Mouse (Mus musculus) hindbrain, embryonic 12.5 days (tissue): ENCODE measurements around the gene Rab3il1. TPM values are rescaled to one million over a fixed set of nuclear protein-coding genes. Genes with fewer than 3 reads are reported as not detected.

Experiments used
- ATAC-seq: fragments of 200-750 bp; cut with Nextera tagmentation; 2 replicates; pipeline ENCODE4 v1.8.0; 2017; ENCODE audit warnings: moderate TSS enrichment; ENCODE audit not compliant: low FRiP score
- H3K27ac ChIP-seq: fragments of 300-500 bp; sonication (generic); 2 replicates; pipeline ENCODE4 v1.5.1; 2016; ENCODE audit warnings: mild to moderate bottlenecking
- H3K27me3 ChIP-seq: fragments of 300-500 bp; sonication (generic); 2 replicates; pipeline ENCODE4 v1.6.1; 2016; ENCODE audit warnings: mild to moderate bottlenecking
- H3K36me3 ChIP-seq: fragments of 300-500 bp; sonication (generic); 2 replicates; pipeline ENCODE4 v1.6.1; 2016; ENCODE audit warnings: mild to moderate bottlenecking
- H3K4me1 ChIP-seq: fragments of 300-500 bp; sonication (generic); 2 replicates; pipeline ENCODE4 v1.6.1; 2016
- H3K4me2 ChIP-seq: fragments of 300-500 bp; sonication (generic); replicated peaks from 2 replicates; pipeline ENCODE4 v1.6.1; 2016; ENCODE audit warnings: mild to moderate bottlenecking
- H3K4me3 ChIP-seq: fragments of 300-500 bp; sonication (generic); 2 replicates; pipeline ENCODE4 v1.5.1; 2016; ENCODE audit warnings: mild to moderate bottlenecking
- H3K9ac ChIP-seq: fragments of 300-500 bp; sonication (generic); 2 replicates; pipeline ENCODE4 v1.6.1; 2016; ENCODE audit warnings: mild to moderate bottlenecking, moderate library complexity
- H3K9me3 ChIP-seq: fragments of 300-500 bp; sonication (generic); replicated peaks from 2 replicates; pipeline ENCODE4 v1.6.1; 2016; ENCODE audit warnings: mild to moderate bottlenecking
- WGBS: fragments of 180-500 bp; shearing (Covaris S2); methylation state at CpG from one replicate; pipeline ENCODE4 v1.1.7; 2016; 5-methylcytosine and 5-hydroxymethylcytosine counted together
- polyA plus RNA-seq: library from polyadenylated mRNA; unstranded; fragments of >200 nt; fragmentation: Nextera tagmentation; extraction: Ambion mirVana; gene quantifications from 2 replicates; pipeline ENCODE4 v1.2.1, GENCODE M21; 2016

The Rab3il1 gene
- polyA plus RNA-seq, 1 experiment from 2014 or later: 35.4 TPM

- ATAC-seq: no peak
- Histone ChIP-seq H3K27ac (no peak overlapping the region), H3K4me1 (peaks cover 7% of the 10 kb centered on the region), H3K9me3 (no peaks in the 10 kb centered on the region), H3K4me3 (no peak overlapping the region), H3K9ac (no peak overlapping the region), H3K36me3 (peaks cover 63% of the 10 kb centered on the region), H3K27me3 (no peaks in the 10 kb centered on the region), H3K4me2 (no peak overlapping the region)
- 90% methylated on average over 2 of the region's 2 CpGs for WGBS
Measured at GRCm38 (mm10) chr19:10061624-10062023, 60.2 kb downstream of the Rab3il1 start.

GRCm38 (mm10) chr19:10062292-10062691 lies 60.8 kb downstream of the Rab3il1 start:
- H3K27ac ChIP-seq: no peak overlapping the region
- no peak overlapping the region for H3K4me2 ChIP-seq
- no peak overlapping the region for H3K9ac ChIP-seq
- H3K4me1 ChIP-seq: peaks cover 7% of the 10 kb centered on the region
- no peaks in the 10 kb centered on the region for H3K9me3 ChIP-seq
- 93% methylated on average over 8 of the region's 8 CpGs for WGBS
- ATAC-seq: no peak
- H3K36me3 ChIP-seq: peaks cover 66% of the 10 kb centered on the region
- no peak overlapping the region for H3K4me3 ChIP-seq
- H3K27me3 ChIP-seq: no peaks in the 10 kb centered on the region

- no peak for ATAC-seq
- H3K36me3 ChIP-seq: peaks cover 72% of the 10 kb centered on the region
Measured at GRCm38 (mm10) chr19:10062862-10063261, 61.4 kb downstream of the Rab3il1 start.

GRCm38 (mm10) chr19:10064173-10065012 lies 62.9 kb downstream of the Rab3il1 start:
- 90% methylated on average over 9 of the region's 10 CpGs for WGBS
- Histone ChIP-seq H3K9ac (no peak overlapping the region), H3K27me3 (no peaks in the 10 kb centered on the region), H3K4me2 (no peak overlapping the region), H3K36me3 (peaks cover 87% of the 10 kb centered on the region), H3K27ac (no peak overlapping the region), H3K4me1 (peaks cover 7% of the 10 kb centered on the region), H3K4me3 (no peak overlapping the region), H3K9me3 (no peaks in the 10 kb centered on the region)
- no peak for ATAC-seq

More at GRCm38 (mm10) chr19:10062862-10063261, 61.4 kb downstream of the Rab3il1 start:
- Histone ChIP-seq H3K27me3 (no peaks in the 10 kb centered on the region), H3K4me3 (no peak overlapping the region), H3K27ac (no peak overlapping the region), H3K4me2 (no peak overlapping the region), H3K9me3 (no peaks in the 10 kb centered on the region), H3K4me1 (peaks cover 7% of the 10 kb centered on the region), H3K9ac (no peak overlapping the region)
- 89% methylated on average over 5 of the region's 5 CpGs for WGBS

- 93% methylated on average over 5 of the region's 5 CpGs for WGBS
Measured at GRCm38 (mm10) chr19:10065465-10066188, 64.2 kb downstream of the Rab3il1 start.

GRCm38 (mm10) chr19:10066189-10066500 lies 64.7 kb downstream of the Rab3il1 start:
- no peak overlapping the region for H3K4me3 ChIP-seq
- WGBS: 94% methylated on average over 4 of the region's 4 CpGs
- peaks cover 99% of the 10 kb centered on the region for H3K36me3 ChIP-seq
- H3K4me2 ChIP-seq: no peak overlapping the region
- H3K27me3 ChIP-seq: no peaks in the 10 kb centered on the region
- no peaks in the 10 kb centered on the region for H3K9me3 ChIP-seq
- H3K27ac ChIP-seq: no peak overlapping the region
- H3K9ac ChIP-seq: no peak overlapping the region
- ATAC-seq: no peak
- peaks cover 1% of the 10 kb centered on the region for H3K4me1 ChIP-seq

More at GRCm38 (mm10) chr19:10065465-10066188, 64.2 kb downstream of the Rab3il1 start:
- no peak for ATAC-seq
- peaks cover 6% of the 10 kb centered on the region for H3K4me1 ChIP-seq
- no peak overlapping the region for H3K4me2 ChIP-seq
- H3K27me3 ChIP-seq: no peaks in the 10 kb centered on the region
- H3K9me3 ChIP-seq: no peaks in the 10 kb centered on the region
- H3K36me3 ChIP-seq: peaks cover 99% of the 10 kb centered on the region
- H3K9ac ChIP-seq: no peak overlapping the region
- H3K27ac ChIP-seq: no peak overlapping the region
- H3K4me3 ChIP-seq: no peak overlapping the region

GRCm38 (mm10) chr19:10066502-10066901 lies 65.0 kb downstream of the Rab3il1 start:
- Histone ChIP-seq H3K4me2 (no peak overlapping the region), H3K27me3 (no peaks in the 10 kb centered on the region), H3K36me3 (peaks cover 99% of the 10 kb centered on the region), H3K9ac (no peak overlapping the region), H3K4me3 (no peak overlapping the region), H3K4me1 (no peaks in the 10 kb centered on the region), H3K27ac (no peak overlapping the region), H3K9me3 (no peaks in the 10 kb centered on the region)
- no peak for ATAC-seq
- 100% methylated on average over 3 of the region's 3 CpGs for WGBS

GRCm38 (mm10) chr19:10067701-10068100 lies 66.2 kb downstream of the Rab3il1 start:
- no peaks in the 10 kb centered on the region for H3K4me1 ChIP-seq
- no peak overlapping the region for H3K4me2 ChIP-seq
- no peak overlapping the region for H3K9ac ChIP-seq
- H3K9me3 ChIP-seq: no peaks in the 10 kb centered on the region
- H3K36me3 ChIP-seq: peaks cover 99% of the 10 kb centered on the region
- no peak overlapping the region for H3K4me3 ChIP-seq
- H3K27me3 ChIP-seq: no peaks in the 10 kb centered on the region
- no peak overlapping the region for H3K27ac ChIP-seq
- no peak for ATAC-seq
- WGBS: 82% methylated on average over 7 of the region's 7 CpGs

GRCm38 (mm10) chr19:10070186-10070980 lies 68.9 kb downstream of the Rab3il1 start:
- H3K4me3 ChIP-seq: no peak overlapping the region
- H3K36me3 ChIP-seq: peaks cover 99% of the 10 kb centered on the region
- H3K4me1 ChIP-seq: no peaks in the 10 kb centered on the region
- H3K9me3 ChIP-seq: no peaks in the 10 kb centered on the region
- H3K9ac ChIP-seq: no peak overlapping the region
- H3K4me2 ChIP-seq: no peak overlapping the region
- H3K27me3 ChIP-seq: no peaks in the 10 kb centered on the region
- 97% methylated on average over 8 of the region's 8 CpGs for WGBS
- ATAC-seq: no peak
- H3K27ac ChIP-seq: no peak overlapping the region

GRCm38 (mm10) chr19:10071166-10071565 lies 69.7 kb downstream of the Rab3il1 start:
- peaks cover 99% of the 10 kb centered on the region for H3K36me3 ChIP-seq
- H3K4me3 ChIP-seq: no peak overlapping the region
- H3K27me3 ChIP-seq: no peaks in the 10 kb centered on the region
- no peaks in the 10 kb centered on the region; the same call in 1 of the 2 replicates for H3K9me3 ChIP-seq
- no peak overlapping the region for H3K9ac ChIP-seq
- ATAC-seq: no peak
- H3K4me1 ChIP-seq: no peaks in the 10 kb centered on the region
- no peak overlapping the region for H3K27ac ChIP-seq
- H3K4me2 ChIP-seq: no peak overlapping the region
- WGBS: 86% methylated on average over 5 of the region's 5 CpGs

- no peak overlapping the region for H3K4me2 ChIP-seq
- no peaks in the 10 kb centered on the region; the same call in 1 of the 2 replicates for H3K9me3 ChIP-seq
- no peak overlapping the region for H3K27ac ChIP-seq
- 57% methylated on average over 4 of the region's 4 CpGs for WGBS
- no peak overlapping the region for H3K9ac ChIP-seq
- peaks cover 99% of the 10 kb centered on the region for H3K36me3 ChIP-seq
- H3K4me3 ChIP-seq: no peak overlapping the region
- no peaks in the 10 kb centered on the region for H3K27me3 ChIP-seq
- peak; percentile 51; the same call in 1 of the 2 replicates for ATAC-seq
- H3K4me1 ChIP-seq: no peaks in the 10 kb centered on the region
Measured at GRCm38 (mm10) chr19:10071892-10072291, 70.4 kb downstream of the Rab3il1 start.

- 95% methylated on average over 5 of the region's 5 CpGs for WGBS
- H3K36me3 ChIP-seq: peaks cover 99% of the 10 kb centered on the region
- no peaks in the 10 kb centered on the region; the same call in 1 of the 2 replicates for H3K9me3 ChIP-seq
- H3K4me2 ChIP-seq: no peak overlapping the region
- no peak overlapping the region for H3K9ac ChIP-seq
- no peak overlapping the region for H3K4me3 ChIP-seq
- H3K27ac ChIP-seq: no peak overlapping the region
- no peak for ATAC-seq
- H3K27me3 ChIP-seq: no peaks in the 10 kb centered on the region
- H3K4me1 ChIP-seq: no peaks in the 10 kb centered on the region
Measured at GRCm38 (mm10) chr19:10073145-10073544, 71.7 kb downstream of the Rab3il1 start.
